8 mouse cellular contexts compared by ENCODE assay signal in the genomic region with DNA sequence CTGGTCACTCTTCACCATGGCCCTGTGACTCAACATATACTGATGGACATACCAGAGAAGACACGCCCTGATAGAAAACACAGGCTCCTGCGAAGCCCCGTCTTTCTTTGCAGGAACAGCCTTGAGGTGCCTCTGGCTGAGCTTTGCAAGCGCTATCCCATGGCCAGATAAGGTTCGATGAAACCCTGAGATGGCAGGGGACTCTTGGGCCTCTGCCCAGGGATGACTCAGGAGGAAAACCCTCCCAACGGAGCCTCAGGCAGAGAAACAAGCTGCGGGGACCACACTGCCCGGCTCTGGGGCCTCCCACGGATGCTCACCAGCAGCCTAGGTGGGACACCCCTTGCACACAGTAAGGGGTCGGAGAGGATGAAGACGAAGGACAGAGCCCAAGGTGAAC.
DNase-seq lines count a peak whose midpoint lies in the region; ATAC-seq lines count a peak whose summit lies in the region.

No protein-coding gene starts in this region.

- DNase-seq in cerebellum, adult 11 months: peak; percentile 62
- DNase-seq in cerebellum, postnatal 4 days (ENCODE audit: low spot score in 2 of 2): no peak
- DNase-seq in neural tube, embryonic 10.5 days (ENCODE audit: extremely low spot score, low spot score): no peak
- peak; percentile 25 to 31 for DNase-seq in heart, postnatal 14 days
- peak; percentile 52 for DNase-seq in urinary bladder, adult 2 months (ENCODE audit: low spot score)
- no peak for DNase-seq in left cerebral cortex, adult 9 months (ENCODE audit: low spot score in 2 of 2)
- DNase-seq in B cell, adult 2 months: no peak

- H3K27me3 ChIP-seq in neural tube, embryonic 13.5 days: no peaks in the 10 kb centered on the region

- H3K4me3 ChIP-seq in neural tube, embryonic 13.5 days: no peak overlapping the region

- ATAC-seq in neural tube, embryonic 13.5 days (ENCODE audit: low read depth): no peak

- H3K9me3 ChIP-seq in neural tube, embryonic 13.5 days: no peaks in the 10 kb centered on the region

- H3K9ac ChIP-seq in neural tube, embryonic 13.5 days: no peak overlapping the region

- H3K4me2 ChIP-seq in neural tube, embryonic 13.5 days: no peak overlapping the region

- WGBS in neural tube, embryonic 13.5 days: 79% methylated on average over 11 of the region's 11 CpGs

- H3K27ac ChIP-seq in neural tube, embryonic 13.5 days (replicated peaks): peak overlapping the region; percentile 50; the same call in 1 of the 2 replicates

- intact Hi-C loops in heart, postnatal 14 days (cut with DNase I): no loop called here

- peaks cover 97% of the 10 kb centered on the region for H3K4me1 ChIP-seq in neural tube, embryonic 13.5 days (replicated peaks)

- H3K36me3 ChIP-seq in neural tube, embryonic 13.5 days: no peaks in the 10 kb centered on the region

Comparison
In these comparisons a context has a peak if more than half of its experiments do, and no peak if none do; other contexts are left out.
1. DNase-seq: peak in cerebellum, adult 11 months (single experiment), heart, postnatal 14 days (2 of 2) and urinary bladder, adult 2 months (single experiment); none in cerebellum, postnatal 4 days (0 of 2), neural tube, embryonic 10.5 days (single experiment), left cerebral cortex, adult 9 months (0 of 2) and B cell, adult 2 months (0 of 2).